Mouse (Mus musculus) liver, embryonic 13.5 days (tissue): ENCODE data around the gene Arhgap42. TPM values are rescaled to one million over a fixed set of nuclear protein-coding genes. Genes with fewer than 3 reads are reported as not detected.

Experiments
- ATAC-seq: fragments of 200-750 bp; cut with Nextera tagmentation; 2 replicates; pipeline ENCODE4 v1.8.0; 2017; ENCODE audit warnings: low read depth, mild to moderate bottlenecking, moderate number of reproducible peaks, moderate library complexity
- DNase-seq: peaks from one replicate; pipeline ENCODE4 v3.0.0; 2022
- H3K27ac ChIP-seq: fragments of 300-500 bp; sonication (generic); 2 replicates; pipeline ENCODE4 v1.5.1; 2015; ENCODE audit warnings: moderate library complexity, mild to moderate bottlenecking, inconsistent platforms
- H3K27me3 ChIP-seq: fragments of 300-500 bp; sonication (generic); 2 replicates; pipeline ENCODE4 v1.6.1; 2015; ENCODE audit warnings: mild to moderate bottlenecking, inconsistent platforms
- H3K36me3 ChIP-seq: fragments of 300-500 bp; sonication (generic); 2 replicates; pipeline ENCODE4 v1.6.1; 2015; ENCODE audit warnings: mild to moderate bottlenecking, inconsistent platforms
- H3K4me1 ChIP-seq: fragments of 300-500 bp; sonication (generic); replicated peaks from 2 replicates; pipeline ENCODE4 v1.6.1; 2015; ENCODE audit warnings: inconsistent platforms
- H3K4me2 ChIP-seq: fragments of 300-500 bp; sonication (generic); 2 replicates; pipeline ENCODE4 v1.6.1; 2015; ENCODE audit warnings: inconsistent platforms, mild to moderate bottlenecking, moderate library complexity
- H3K4me3 ChIP-seq: fragments of 300-500 bp; sonication (generic); replicated peaks from 2 replicates; pipeline ENCODE4 v1.5.1; 2015; ENCODE audit warnings: mild to moderate bottlenecking, inconsistent platforms
- H3K9ac ChIP-seq: fragments of 300-500 bp; sonication (generic); 2 replicates; pipeline ENCODE4 v1.6.1; 2015; ENCODE audit warnings: mild to moderate bottlenecking, inconsistent platforms
- H3K9me3 ChIP-seq: fragments of 300-500 bp; sonication (generic); replicated peaks from 2 replicates; pipeline ENCODE4 v1.6.1; 2016; ENCODE audit warnings: inconsistent platforms
- WGBS: fragments of 180-500 bp; shearing (Covaris S2); methylation state at CpG from one replicate; pipeline ENCODE4 v1.1.7; 2015; ENCODE audit not compliant: insufficient replicate concordance; 5-methylcytosine and 5-hydroxymethylcytosine counted together
- polyA plus RNA-seq: library from polyadenylated mRNA; unstranded; fragments of >200 nt; fragmentation: Nextera tagmentation; extraction: Ambion mirVana; gene quantifications from 2 replicates; pipeline ENCODE4 v1.2.1, GENCODE M21; 2015

Arhgap42 gene
- polyA plus RNA-seq, 1 experiment from 2014 or later = 8.1 TPM

DNA sequence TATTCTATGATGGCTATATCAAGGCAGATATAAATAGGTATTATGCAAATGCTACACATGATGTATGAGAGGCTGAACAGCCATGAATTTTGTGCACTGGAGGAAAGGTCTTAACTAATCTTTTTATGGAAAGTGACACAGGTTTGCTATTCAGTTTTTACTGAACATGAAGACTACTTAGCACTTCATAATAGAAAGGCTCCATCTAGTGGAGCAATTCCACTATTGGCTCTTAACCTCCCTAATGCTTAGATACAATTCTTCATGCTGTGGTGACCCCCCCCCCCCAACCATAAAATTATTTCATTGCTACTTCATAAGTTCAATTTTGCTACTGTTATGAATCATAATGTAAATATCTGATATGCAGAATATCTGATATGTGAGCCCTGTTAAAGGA lies 237.7 kb downstream of the Arhgap42 start:
- no peaks in the 10 kb centered on the region; the same call in 1 of the 2 replicates for H3K36me3 ChIP-seq
- no peak for DNase-seq

GRCm38 (mm10) chr9:8996494-8996893 lies 242.4 kb downstream of the Arhgap42 start:
- DNase-seq (no peak), ATAC-seq (no peak)
- Histone ChIP-seq H3K4me1 (no peaks in the 10 kb centered on the region), H3K36me3 (no peaks in the 10 kb centered on the region), H3K27me3 (no peaks in the 10 kb centered on the region), H3K27ac (no peak overlapping the region), H3K4me2 (no peak overlapping the region), H3K4me3 (no peak overlapping the region), H3K9me3 (no peaks in the 10 kb centered on the region), H3K9ac (no peak overlapping the region)
- WGBS = 42% methylated on average over 2 of the region's 2 CpGs

More for the DNA sequence above, 237.7 kb downstream of the Arhgap42 start:
- no peak overlapping the region for H3K9ac ChIP-seq
- no peaks in the 10 kb centered on the region for H3K9me3 ChIP-seq
- no peak for ATAC-seq
- H3K4me2 ChIP-seq = no peak overlapping the region
- H3K4me3 ChIP-seq = no peak overlapping the region
- H3K27ac ChIP-seq = no peak overlapping the region
- no peaks in the 10 kb centered on the region for H3K4me1 ChIP-seq
- H3K27me3 ChIP-seq = no peaks in the 10 kb centered on the region

- Histone ChIP-seq H3K36me3 (no peaks in the 10 kb centered on the region), H3K4me2 (no peak overlapping the region), H3K27ac (no peak overlapping the region), H3K4me3 (no peak overlapping the region), H3K9me3 (no peaks in the 10 kb centered on the region), H3K9ac (no peak overlapping the region), H3K27me3 (no peaks in the 10 kb centered on the region), H3K4me1 (no peaks in the 10 kb centered on the region)
- WGBS = 49% methylated on average over 3 of the region's 3 CpGs
- ATAC-seq (no peak), DNase-seq (no peak)
Measured at GRCm38 (mm10) chr9:8982315-8982714, 256.6 kb downstream of the Arhgap42 start.

GRCm38 (mm10) chr9:8977775-8978174 lies 261.1 kb downstream of the Arhgap42 start:
- no peaks in the 10 kb centered on the region for H3K36me3 ChIP-seq
- no peaks in the 10 kb centered on the region for H3K4me1 ChIP-seq
- H3K4me2 ChIP-seq = no peak overlapping the region
- 56% methylated on average over 2 of the region's 2 CpGs for WGBS
- H3K4me3 ChIP-seq = no peak overlapping the region
- H3K27ac ChIP-seq = no peak overlapping the region
- no peak for DNase-seq
- ATAC-seq = no peak
- H3K9me3 ChIP-seq = no peaks in the 10 kb centered on the region
- H3K9ac ChIP-seq = no peak overlapping the region
- no peaks in the 10 kb centered on the region for H3K27me3 ChIP-seq

- Histone ChIP-seq H3K36me3 (no peaks in the 10 kb centered on the region), H3K4me1 (no peaks in the 10 kb centered on the region), H3K9me3 (no peaks in the 10 kb centered on the region), H3K4me2 (no peak within 1 kb of the TSS), H3K27me3 (no peaks in the 10 kb centered on the region), H3K9ac (no peak within 1 kb of the TSS), H3K27ac (no peak within 1 kb of the TSS), H3K4me3 (no peak within 1 kb of the TSS)
- 39% methylated on average over 2 of the region's 2 CpGs for WGBS
- ATAC-seq = no peak
- no peak for DNase-seq
Measured at GRCm38 (mm10) chr9:8971491-8971890, 267.4 kb downstream of the Arhgap42 start, which contains the start of gene Gm16485. Gene Gm16485, plus strand, starts transcription at chr9:8971791.

- Histone ChIP-seq H3K27me3 (no peaks in the 10 kb centered on the region), H3K9me3 (no peaks in the 10 kb centered on the region), H3K36me3 (no peaks in the 10 kb centered on the region), H3K4me2 (no peak overlapping the region), H3K9ac (no peak overlapping the region), H3K4me1 (no peaks in the 10 kb centered on the region), H3K27ac (no peak overlapping the region), H3K4me3 (no peak overlapping the region)
- WGBS = 53% methylated on average over 7 of the region's 7 CpGs
- ATAC-seq = no peak
- DNase-seq = no peak
Measured at GRCm38 (mm10) chr9:8970240-8970639, 268.7 kb downstream of the Arhgap42 start.

DNA sequence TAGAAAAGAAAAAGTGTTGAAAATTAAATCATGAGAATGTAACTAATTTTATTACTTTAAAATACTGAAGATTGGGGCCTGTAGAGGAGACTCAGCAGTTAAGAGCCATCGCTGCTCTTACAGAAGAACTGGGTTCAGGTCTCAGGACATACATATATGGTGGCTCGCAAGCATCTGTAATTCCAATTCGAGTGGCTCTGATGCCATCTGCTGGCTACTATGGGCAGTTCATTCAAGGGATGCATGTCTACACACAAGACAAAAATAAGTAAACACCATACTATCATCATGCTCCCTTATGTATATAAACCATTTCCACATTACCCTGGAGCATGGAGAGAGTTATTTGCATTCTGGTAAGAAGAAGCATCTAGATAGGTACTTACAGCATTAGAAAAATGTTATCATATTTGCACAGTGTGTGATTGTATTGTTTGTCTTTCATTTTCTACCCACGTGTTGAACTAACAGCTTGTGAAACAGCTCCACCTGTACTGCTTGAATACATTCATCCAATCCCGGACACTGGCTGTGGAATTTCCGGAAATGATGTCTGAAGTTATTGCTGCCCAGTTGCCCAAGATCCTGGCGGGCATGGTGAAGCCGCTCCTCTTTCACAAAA lies 274.3 kb downstream of the Arhgap42 start:
- no peak overlapping the region for H3K27ac ChIP-seq
- no peak for ATAC-seq

GRCm38 (mm10) chr9:8953306-8953705 lies 285.6 kb downstream of the Arhgap42 start:
- ATAC-seq (no peak), DNase-seq (no peak)
- H3K9me3 ChIP-seq = no peaks in the 10 kb centered on the region
- no peaks in the 10 kb centered on the region for H3K36me3 ChIP-seq
- no peak overlapping the region for H3K4me3 ChIP-seq
- H3K27ac ChIP-seq = no peak overlapping the region
- no peak overlapping the region for H3K9ac ChIP-seq
- no peaks in the 10 kb centered on the region for H3K4me1 ChIP-seq
- no peaks in the 10 kb centered on the region for H3K27me3 ChIP-seq
- H3K4me2 ChIP-seq = no peak overlapping the region

More for the DNA sequence above, 274.3 kb downstream of the Arhgap42 start:
- H3K4me2 ChIP-seq = no peak overlapping the region
- 46% methylated on average over 8 of the region's 8 CpGs for WGBS
- H3K9me3 ChIP-seq = no peaks in the 10 kb centered on the region
- DNase-seq = no peak
- no peaks in the 10 kb centered on the region for H3K4me1 ChIP-seq
- H3K36me3 ChIP-seq = no peaks in the 10 kb centered on the region
- H3K27me3 ChIP-seq = no peaks in the 10 kb centered on the region
- H3K4me3 ChIP-seq = no peak overlapping the region
- H3K9ac ChIP-seq = no peak overlapping the region
